Mouse (Mus musculus) neural tube, embryonic 11.5 days (tissue): ENCODE data around the gene Ckap4. TPM values are rescaled to one million over a fixed set of nuclear protein-coding genes. Genes with fewer than 3 reads are reported as not detected.

Experiments
- ATAC-seq: fragments of 200-750 bp; cut with Nextera tagmentation; 2 replicates; pipeline ENCODE4 v1.8.0; 2017; ENCODE audit warnings: moderate number of reproducible peaks, mild to moderate bottlenecking, moderate TSS enrichment, moderate library complexity; ENCODE audit not compliant: insufficient read depth, low FRiP score, low TSS enrichment
- DNase-seq: peaks from one replicate; pipeline ENCODE4 v3.0.0-alpha.2; 2015; ENCODE audit warnings: low spot score
- H3K27ac ChIP-seq: fragments of 300-500 bp; sonication (generic); 2 replicates; pipeline ENCODE4 v1.5.1; 2014; ENCODE audit warnings: low read depth, mild to moderate bottlenecking, low read length
- H3K27me3 ChIP-seq: fragments of 300-500 bp; sonication (generic); 2 replicates; pipeline ENCODE4 v1.6.1; 2014; ENCODE audit warnings: mild to moderate bottlenecking, low read length, mixed read lengths; ENCODE audit not compliant: control insufficient read depth, insufficient read depth
- H3K36me3 ChIP-seq: fragments of 300-500 bp; sonication (generic); 2 replicates; pipeline ENCODE4 v1.6.1; 2014; ENCODE audit warnings: mild to moderate bottlenecking, low read length, moderate library complexity, mixed read lengths; ENCODE audit not compliant: control insufficient read depth, insufficient read depth
- H3K4me1 ChIP-seq: fragments of 300-500 bp; sonication (generic); 2 replicates; pipeline ENCODE4 v1.6.1; 2014; ENCODE audit warnings: low read length, mixed read lengths; ENCODE audit not compliant: control insufficient read depth, insufficient read depth
- H3K4me2 ChIP-seq: fragments of 300-500 bp; sonication (generic); 2 replicates; pipeline ENCODE4 v1.6.1; 2014; ENCODE audit warnings: low read depth, mild to moderate bottlenecking, moderate library complexity
- H3K4me3 ChIP-seq: fragments of 300-500 bp; sonication (generic); 2 replicates; pipeline ENCODE4 v1.5.1; 2014; ENCODE audit warnings: low read depth, low read length
- H3K9ac ChIP-seq: fragments of 300-500 bp; sonication (generic); 2 replicates; pipeline ENCODE4 v1.6.1; 2014; ENCODE audit warnings: mild to moderate bottlenecking, low read length
- H3K9me3 ChIP-seq: fragments of 300-500 bp; sonication (generic); 2 replicates; pipeline ENCODE4 v1.6.1; 2016; ENCODE audit warnings: low read length; ENCODE audit not compliant: control insufficient read depth
- WGBS: fragments of 180-500 bp; shearing (Covaris S2); extraction: QIAGEN DNeasy Blood & Tissue Kit; methylation state at CpG from one replicate; pipeline ENCODE4 v1.1.7; 2014; 5-methylcytosine and 5-hydroxymethylcytosine counted together
- polyA plus RNA-seq: library from polyadenylated mRNA; unstranded; fragments of >200 nt; fragmentation: Nextera tagmentation; extraction: Ambion mirVana; gene quantifications from 2 replicates; pipeline ENCODE4 v1.2.1, GENCODE M21; 2014

Gene Ckap4
- 90.0 and 91.2 TPM in 2 replicates for polyA plus RNA-seq

GRCm38 (mm10) chr10:84533912-84534671 lies at the start of gene Ckap4:
Gene Ckap4, minus strand, starts transcription at chr10:84534062.
- peak within 1 kb of the TSS; percentile 57 for H3K4me2 ChIP-seq
- H3K9me3 ChIP-seq, result no peaks in the 10 kb centered on the region
- ATAC-seq (peak; percentile 85), DNase-seq (peak; percentile 88)
- H3K4me1 ChIP-seq, result peaks cover 17% of the 10 kb centered on the region
- peak within 1 kb of the TSS; percentile 90 for H3K27ac ChIP-seq
- no peaks in the 10 kb centered on the region for H3K36me3 ChIP-seq
- peak within 1 kb of the TSS; percentile 98 for H3K9ac ChIP-seq
- no peaks in the 10 kb centered on the region for H3K27me3 ChIP-seq
- 1% methylated on average over 15 of the region's 64 CpGs for WGBS
- peak within 1 kb of the TSS; percentile 93 for H3K4me3 ChIP-seq

GRCm38 (mm10) chr10:84582236-84582635 lies 48.4 kb upstream of the Ckap4 start:
- no peaks in the 10 kb centered on the region for H3K27me3 ChIP-seq
- no peak overlapping the region for H3K4me2 ChIP-seq
- no peak for ATAC-seq
- 0 out of 2 replicates have a peak, but pooled peaks cover 3% of the 10 kb centered on the region for H3K4me1 ChIP-seq
- no peak overlapping the region for H3K9ac ChIP-seq
- H3K4me3 ChIP-seq, result no peak overlapping the region
- DNase-seq, result no peak
- no peaks in the 10 kb centered on the region for H3K9me3 ChIP-seq
- 88% methylated on average over 7 of the region's 7 CpGs for WGBS
- no peak overlapping the region for H3K27ac ChIP-seq
- H3K36me3 ChIP-seq, result no peaks in the 10 kb centered on the region

- Histone ChIP-seq H3K27me3 (no peaks in the 10 kb centered on the region), H3K4me3 (no peak overlapping the region), H3K27ac (no peak overlapping the region), H3K9ac (no peak overlapping the region), H3K4me2 (no peak overlapping the region), H3K9me3 (no peaks in the 10 kb centered on the region), H3K4me1 (0 out of 2 replicates have a peak, but pooled peaks cover 3% of the 10 kb centered on the region), H3K36me3 (no peaks in the 10 kb centered on the region)
- no peak for ATAC-seq
- no peak for DNase-seq
- WGBS, result 78% methylated on average over 8 of the region's 8 CpGs
These were observed 47.3 kb upstream of the Ckap4 start for GRCm38 (mm10) chr10:84581191-84581590.

GRCm38 (mm10) chr10:84579527-84579926 lies 45.7 kb upstream of the Ckap4 start:
- DNase-seq, result no peak
- H3K27ac ChIP-seq, result no peak overlapping the region
- H3K9ac ChIP-seq, result no peak overlapping the region
- H3K27me3 ChIP-seq, result no peaks in the 10 kb centered on the region
- 0 out of 2 replicates have a peak, but pooled peaks cover 3% of the 10 kb centered on the region for H3K4me1 ChIP-seq
- ATAC-seq, result no peak
- no peak overlapping the region for H3K4me2 ChIP-seq
- no peak overlapping the region for H3K4me3 ChIP-seq
- no peaks in the 10 kb centered on the region for H3K9me3 ChIP-seq
- no peaks in the 10 kb centered on the region for H3K36me3 ChIP-seq
- 70% methylated on average over 2 of the region's 2 CpGs for WGBS

GRCm38 (mm10) chr10:84578738-84579137 lies 44.9 kb upstream of the Ckap4 start:
- H3K27ac ChIP-seq, result no peak overlapping the region
- no peaks in the 10 kb centered on the region for H3K9me3 ChIP-seq
- 0 out of 2 replicates have a peak, but pooled peaks cover 3% of the 10 kb centered on the region for H3K4me1 ChIP-seq
- H3K36me3 ChIP-seq, result no peaks in the 10 kb centered on the region
- H3K4me3 ChIP-seq, result no peak overlapping the region
- no peak overlapping the region for H3K4me2 ChIP-seq
- DNase-seq (no peak), ATAC-seq (no peak)
- WGBS, result 83% methylated on average over 10 of the region's 10 CpGs
- no peaks in the 10 kb centered on the region for H3K27me3 ChIP-seq
- no peak overlapping the region for H3K9ac ChIP-seq

GRCm38 (mm10) chr10:84577071-84577727 lies 43.3 kb upstream of the Ckap4 start:
- no peaks in the 10 kb centered on the region for H3K9me3 ChIP-seq
- peak overlapping the region; percentile 81 for H3K4me3 ChIP-seq
- H3K27ac ChIP-seq, result no peak overlapping the region
- 3% methylated on average over 38 of the region's 38 CpGs for WGBS
- 0 out of 2 replicates have a peak, but pooled peaks cover 3% of the 10 kb centered on the region for H3K4me1 ChIP-seq
- DNase-seq, result peak; percentile 70
- H3K9ac ChIP-seq, result peak overlapping the region; percentile 59
- peak overlapping the region; percentile 98 for H3K4me2 ChIP-seq
- H3K36me3 ChIP-seq, result no peaks in the 10 kb centered on the region
- no peaks in the 10 kb centered on the region for H3K27me3 ChIP-seq
- ATAC-seq, result peak; percentile 51

- WGBS, result under 1% methylated on average over 46 of the region's 46 CpGs
- DNase-seq (peak; percentile 94), ATAC-seq (peak; percentile 98)
- Histone ChIP-seq H3K4me3 (peak within 1 kb of the TSS; percentile 81), H3K36me3 (no peaks in the 10 kb centered on the region), H3K27ac (peak within 1 kb of the TSS; percentile 15; the same call in 1 of the 2 replicates), H3K4me1 (0 out of 2 replicates have a peak, but pooled peaks cover 3% of the 10 kb centered on the region), H3K9me3 (no peaks in the 10 kb centered on the region), H3K27me3 (no peaks in the 10 kb centered on the region), H3K9ac (peak within 1 kb of the TSS; percentile 59), H3K4me2 (peak within 1 kb of the TSS; percentile 98)
These were observed 42.7 kb upstream of the Ckap4 start, which contains the start of gene Tcp11l2 for GRCm38 (mm10) chr10:84576395-84577070. Gene Tcp11l2, plus strand, starts transcription at chr10:84576626.

GRCm38 (mm10) chr10:84576029-84576394 lies 42.1 kb upstream of the Ckap4 start:
- H3K27ac ChIP-seq, result no peak overlapping the region
- H3K9ac ChIP-seq, result no peak overlapping the region
- H3K4me3 ChIP-seq, result peak overlapping the region; percentile 81
- no peaks in the 10 kb centered on the region for H3K27me3 ChIP-seq
- WGBS, result under 1% methylated on average over 14 of the region's 14 CpGs
- H3K9me3 ChIP-seq, result no peaks in the 10 kb centered on the region
- DNase-seq (no peak), ATAC-seq (peak; percentile 75)
- H3K4me2 ChIP-seq, result peak overlapping the region; percentile 98
- 0 out of 2 replicates have a peak, but pooled peaks cover 3% of the 10 kb centered on the region for H3K4me1 ChIP-seq
- H3K36me3 ChIP-seq, result no peaks in the 10 kb centered on the region
